Mouse (Mus musculus) hindbrain, embryonic 16.5 days (tissue): ENCODE measurements around the gene Elmo3. TPM values are rescaled to one million over a fixed set of nuclear protein-coding genes. Genes with fewer than 3 reads are reported as not detected.

Experiments
- ATAC-seq: fragments of 200-750 bp; cut with Nextera tagmentation; 2 replicates; pipeline ENCODE4 v1.8.0; 2017; ENCODE audit warnings: moderate TSS enrichment, moderate library complexity
- H3K27ac ChIP-seq: fragments of 300-500 bp; sonication (generic); 2 replicates; pipeline ENCODE4 v1.5.1; 2014; ENCODE audit warnings: low read depth, mild to moderate bottlenecking, control low read depth, low read length, moderate library complexity
- H3K27me3 ChIP-seq: fragments of 300-500 bp; sonication (generic); replicated peaks from 2 replicates; pipeline ENCODE4 v1.6.1; 2014; ENCODE audit warnings: low read length; ENCODE audit not compliant: control insufficient read depth, insufficient read depth
- H3K36me3 ChIP-seq: fragments of 300-500 bp; sonication (generic); 2 replicates; pipeline ENCODE4 v1.6.1; 2014; ENCODE audit warnings: mild to moderate bottlenecking, low read length, moderate library complexity, mixed read lengths; ENCODE audit not compliant: control insufficient read depth, insufficient read depth
- H3K4me1 ChIP-seq: fragments of 300-500 bp; sonication (generic); 2 replicates; pipeline ENCODE4 v1.6.1; 2014; ENCODE audit warnings: low read depth, low read length; ENCODE audit not compliant: control insufficient read depth, insufficient read depth
- H3K4me2 ChIP-seq: fragments of 300-500 bp; sonication (generic); 2 replicates; pipeline ENCODE4 v1.6.1; 2014; ENCODE audit warnings: mild to moderate bottlenecking, low read length, control low read depth, moderate library complexity
- H3K4me3 ChIP-seq: fragments of 300-500 bp; sonication (generic); 2 replicates; pipeline ENCODE4 v1.5.1; 2014; ENCODE audit warnings: mild to moderate bottlenecking, low read length, control low read depth, moderate library complexity
- H3K9ac ChIP-seq: fragments of 300-500 bp; sonication (generic); 2 replicates; pipeline ENCODE4 v1.6.1; 2014; ENCODE audit warnings: low read depth, mild to moderate bottlenecking, control low read depth, low read length, moderate library complexity
- H3K9me3 ChIP-seq: fragments of 300-500 bp; sonication (generic); 2 replicates; pipeline ENCODE4 v1.6.1; 2014; ENCODE audit warnings: mild to moderate bottlenecking, low read length, moderate library complexity; ENCODE audit not compliant: control insufficient read depth
- WGBS: fragments of 180-500 bp; shearing (Covaris S2); extraction: QIAGEN DNeasy Blood & Tissue Kit; methylation state at CpG from one replicate; pipeline ENCODE4 v1.1.7; 2014; 5-methylcytosine and 5-hydroxymethylcytosine counted together
- microRNA counts: library from miRNA; unstranded; fragments of <30 nt; microRNA quantifications from one replicate; lab custom pipeline; 2016
- microRNA-seq: library from miRNA; unstranded; fragments of <30 nt; microRNA quantifications from one replicate; pipeline ENCODE4, GENCODE M21; 2017
- polyA plus RNA-seq: library from polyadenylated mRNA; unstranded; fragments of >200 nt; fragmentation: Nextera tagmentation; extraction: Ambion mirVana; gene quantifications from 2 replicates; pipeline ENCODE4 v1.2.1, GENCODE M21; 2015

Gene Elmo3
- polyA plus RNA-seq, 1 experiment from 2014 or later, result 1.5 TPM

GRCm38 (mm10) chr8:105354549-105354948 lies 49.1 kb downstream of the Elmo3 start:
- Histone ChIP-seq H3K9ac (no peak overlapping the region), H3K27ac (no peak overlapping the region), H3K27me3 (no peaks in the 10 kb centered on the region), H3K4me2 (no peak overlapping the region), H3K9me3 (no peaks in the 10 kb centered on the region), H3K36me3 (peaks cover 16% of the 10 kb centered on the region), H3K4me1 (peaks cover 7% of the 10 kb centered on the region), H3K4me3 (no peak overlapping the region)
- 91% methylated on average over 4 of the region's 4 CpGs for WGBS
- ATAC-seq, result no peak

DNA sequence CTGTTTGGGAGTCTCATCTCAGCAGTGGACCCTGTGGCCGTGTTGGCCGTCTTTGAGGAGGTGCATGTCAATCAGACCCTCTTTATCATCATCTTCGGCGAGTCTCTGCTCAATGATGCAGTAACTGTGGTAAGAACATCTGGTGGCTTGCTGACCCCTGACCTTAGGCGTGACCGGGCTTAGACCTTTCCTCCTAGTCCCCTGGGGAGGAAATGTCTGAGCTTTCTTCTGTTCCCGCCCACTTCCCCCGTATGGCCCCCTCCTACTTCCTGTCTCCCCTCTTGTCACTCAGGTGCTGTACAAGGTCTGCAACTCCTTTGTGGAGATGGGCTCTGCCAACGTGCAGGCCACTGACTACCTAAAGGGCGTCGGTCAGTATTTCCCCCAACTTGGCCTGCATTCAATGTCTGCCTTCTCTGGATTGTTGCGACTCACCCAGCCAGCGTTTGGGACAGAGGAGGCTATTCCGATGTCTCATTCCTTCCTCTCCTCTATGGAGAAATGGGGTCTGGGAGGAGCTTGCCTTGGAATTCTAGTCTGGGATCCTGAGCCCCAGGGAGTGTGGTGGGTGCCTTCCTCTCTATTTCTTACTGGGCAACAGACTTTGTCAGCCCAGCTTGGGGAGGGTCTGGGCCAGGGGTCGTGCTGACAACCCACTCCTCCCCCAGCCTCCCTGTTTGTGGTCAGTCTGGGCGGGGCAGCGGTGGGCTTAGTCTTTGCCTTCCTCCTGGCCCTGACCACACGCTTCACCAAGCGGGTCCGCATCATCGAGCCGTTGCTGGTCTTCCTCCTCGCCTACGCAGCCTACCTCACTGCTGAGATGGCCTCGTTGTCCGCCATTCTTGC lies 50.0 kb downstream of the Elmo3 start:
- WGBS, result 62% methylated on average over 26 of the region's 26 CpGs

DNA sequence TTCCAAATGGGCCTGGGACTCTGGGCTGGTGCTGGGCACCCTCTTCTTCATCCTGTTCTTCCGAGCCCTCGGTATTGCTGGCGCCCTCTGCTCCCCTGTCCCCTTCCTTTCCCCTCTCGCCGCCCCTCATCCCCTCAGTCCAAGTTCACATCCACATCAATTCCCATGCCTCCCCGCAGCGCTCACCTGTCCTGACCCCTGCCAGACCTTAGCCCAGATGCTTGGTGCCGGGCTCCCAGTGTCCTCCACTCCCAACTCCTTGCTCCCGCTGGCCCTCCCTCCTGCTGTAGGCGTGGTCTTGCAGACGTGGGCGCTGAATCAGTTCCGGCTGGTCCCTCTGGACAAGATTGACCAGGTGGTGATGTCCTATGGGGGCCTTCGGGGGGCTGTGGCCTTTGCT lies 51.3 kb downstream of the Elmo3 start:
- Histone ChIP-seq H3K9ac (no peak overlapping the region), H3K27ac (no peak overlapping the region), H3K4me3 (no peak overlapping the region), H3K27me3 (no peaks in the 10 kb centered on the region), H3K4me1 (no peaks in the 10 kb centered on the region; the same call in 1 of the 2 replicates), H3K9me3 (no peaks in the 10 kb centered on the region), H3K36me3 (peaks cover 16% of the 10 kb centered on the region), H3K4me2 (no peak overlapping the region)
- 90% methylated on average over 14 of the region's 14 CpGs for WGBS
- ATAC-seq, result no peak

More for the DNA sequence above, 50.0 kb downstream of the Elmo3 start:
- Histone ChIP-seq H3K4me2 (no peak overlapping the region), H3K27me3 (no peaks in the 10 kb centered on the region), H3K36me3 (peaks cover 16% of the 10 kb centered on the region), H3K9ac (no peak overlapping the region), H3K27ac (no peak overlapping the region), H3K9me3 (no peaks in the 10 kb centered on the region), H3K4me1 (peaks cover 4% of the 10 kb centered on the region), H3K4me3 (no peak overlapping the region)
- no peak for ATAC-seq

DNA sequence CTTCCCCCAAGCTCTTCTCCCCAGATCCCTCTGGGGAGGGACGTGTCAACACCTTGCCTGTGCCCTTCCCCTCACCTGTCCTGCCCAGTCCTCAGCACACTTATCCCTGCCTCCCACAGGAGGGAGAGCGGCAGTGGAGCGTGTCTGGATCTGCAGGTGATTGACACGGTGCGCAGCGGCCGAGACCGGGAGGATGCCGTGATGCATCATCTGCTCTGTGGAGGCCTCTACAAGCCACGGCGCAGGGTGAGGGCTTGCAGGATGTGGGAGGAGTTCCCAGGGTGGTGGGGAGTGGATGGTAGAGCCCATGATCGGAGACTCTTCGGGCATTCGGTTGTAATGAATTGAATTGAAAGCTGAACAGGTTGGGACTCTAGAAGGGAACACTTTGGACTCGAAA lies 53.8 kb downstream of the Elmo3 start:
- no peak overlapping the region for H3K9ac ChIP-seq
- no peaks in the 10 kb centered on the region for H3K27me3 ChIP-seq
- H3K4me3 ChIP-seq, result no peak overlapping the region
- no peaks in the 10 kb centered on the region for H3K9me3 ChIP-seq
- WGBS, result 70% methylated on average over 15 of the region's 15 CpGs
- no peaks in the 10 kb centered on the region; the same call in 1 of the 2 replicates for H3K4me1 ChIP-seq
- peaks cover 19% of the 10 kb centered on the region for H3K36me3 ChIP-seq
- ATAC-seq, result peak; percentile 31; the same call in 1 of the 2 replicates
- H3K27ac ChIP-seq, result no peak overlapping the region
- no peak overlapping the region for H3K4me2 ChIP-seq

- H3K4me1 ChIP-seq, result no peaks in the 10 kb centered on the region; the same call in 1 of the 2 replicates
- ATAC-seq, result peak; percentile 43; the same call in 1 of the 2 replicates
- H3K27ac ChIP-seq, result no peak overlapping the region
- H3K4me2 ChIP-seq, result no peak overlapping the region
- no peaks in the 10 kb centered on the region for H3K9me3 ChIP-seq
- no peaks in the 10 kb centered on the region for H3K27me3 ChIP-seq
- H3K9ac ChIP-seq, result no peak overlapping the region
- H3K36me3 ChIP-seq, result peaks cover 19% of the 10 kb centered on the region
- WGBS, result 52% methylated on average over 4 of the region's 4 CpGs
- H3K4me3 ChIP-seq, result no peak overlapping the region
These were observed 54.2 kb downstream of the Elmo3 start for GRCm38 (mm10) chr8:105359646-105360045.

MicroRNAs within 50 kb of the gene (microRNA counts, 519-probe panel; counts per million panel counts)
- 2,065 counts per million, percentile 33 among the panel's probes with 10 or more counts for microRNA mmu-miR-328 (lab: Ali Mortazavi, UCI)

Small RNA genes within 50 kb of the gene (microRNA-seq; reads per million reads assigned to microRNA genes)
- gene Gm27320, result not detected
- gene Mir328, result 388 reads per million, percentile 67 among the genes with 10 or more reads in this experiment

Other genes with a start within 250 kb of the Elmo3 start
- gene Ces3b, start 221.8 kb upstream of the Elmo3 start, polyA plus RNA-seq, result not detected in 2 replicates
- gene Ces4a, start 173.8 kb upstream of the Elmo3 start, polyA plus RNA-seq, result not detected in 2 replicates
- gene Cbfb, start 134.9 kb upstream of the Elmo3 start, polyA plus RNA-seq, result 28.6 and 29.0 TPM in 2 replicates
- 27.9 and 31.7 TPM in 2 replicates for gene D230025D16Rik, start 80.5 kb upstream of the Elmo3 start, polyA plus RNA-seq
- 12.3 and 12.4 TPM in 2 replicates for gene B3gnt9, start 50.4 kb upstream of the Elmo3 start, polyA plus RNA-seq
- 20.7 and 21.5 TPM in 2 replicates for gene Tradd, start 41.0 kb upstream of the Elmo3 start, polyA plus RNA-seq
- 2.1 and 2.4 TPM in 2 replicates for gene Fbxl8, start 41.0 kb upstream of the Elmo3 start, polyA plus RNA-seq
- 0.80 and 1.2 TPM in 2 replicates for gene Hsf4, start 35.8 kb upstream of the Elmo3 start, polyA plus RNA-seq
- 6.2 TPM in 2 replicates for gene Nol3, start 29.5 kb upstream of the Elmo3 start, polyA plus RNA-seq
- 126 and 153 TPM in 2 replicates for gene 4931428F04Rik, start 15.7 kb upstream of the Elmo3 start, polyA plus RNA-seq
- 9.4 and 12.3 TPM in 2 replicates for gene Exoc3l, start 9.5 kb upstream of the Elmo3 start, polyA plus RNA-seq
- 37.3 and 46.7 TPM in 2 replicates for gene E2f4, start 7.9 kb upstream of the Elmo3 start, polyA plus RNA-seq
- 0.90 and 0.94 TPM in 2 replicates for gene Lrrc29, start 20.7 kb downstream of the Elmo3 start, polyA plus RNA-seq
- 144 and 150 TPM in 2 replicates for gene Tmem208, start 20.8 kb downstream of the Elmo3 start, polyA plus RNA-seq
- 0.69 and 0.93 TPM in 2 replicates for gene Fhod1, start 42.4 kb downstream of the Elmo3 start, polyA plus RNA-seq
- gene Slc9a5, start 43.2 kb downstream of the Elmo3 start, polyA plus RNA-seq, result 12.3 and 14.5 TPM in 2 replicates
- 1.8 and 2.1 TPM in 2 replicates for gene Plekhg4, start 67.7 kb downstream of the Elmo3 start, polyA plus RNA-seq
- 0.27 TPM in 1 of 2 replicates, not detected in the other for gene Kctd19, start 107.9 kb downstream of the Elmo3 start, polyA plus RNA-seq
- 0.44 and 0.60 TPM in 2 replicates for gene Lrrc36, start 108.0 kb downstream of the Elmo3 start, polyA plus RNA-seq
- gene Tppp3, start 165.9 kb downstream of the Elmo3 start, polyA plus RNA-seq, result 246 and 256 TPM in 2 replicates
- 39.0 and 40.2 TPM in 2 replicates for gene Zdhhc1, start 191.3 kb downstream of the Elmo3 start, polyA plus RNA-seq
- 6.9 and 8.8 TPM in 2 replicates for gene Hsd11b2, start 213.2 kb downstream of the Elmo3 start, polyA plus RNA-seq